Mouse (Mus musculus) left cerebral cortex, adult 2 months (tissue): Measurements from ENCODE around the gene Pcyt2. TPM values are rescaled to one million over a fixed set of nuclear protein-coding genes. Genes with fewer than 3 reads are reported as not detected.
A peak's percentile ranks its signal among the peaks of the same experiment; 100 is the strongest.

Experiments
- DNase-seq, 2 experiments: peaks; one replicate each; pipeline ENCODE4 v3.0.0; 2021 to 2022; ENCODE audit warnings: low spot score in 2 of 2, mixed read lengths in 1 of 2; ENCODE audit errors: extremely low spot score in 1 of 2
- H3K27ac ChIP-seq: fragments of 200-600 bp; 2 replicates; pipeline ENCODE4 v1.8.1; 2022
- H3K4me3 ChIP-seq: fragments of 200-600 bp; 2 replicates; pipeline ENCODE4 v1.8.1; 2022
- CTCF ChIP-seq: fragments of 200-600 bp; IDR thresholded peaks from 2 replicates; pipeline ENCODE4 v1.8.1; 2022; ENCODE audit warnings: antibody characterized with exemption, mild to moderate bottlenecking, moderate library complexity
- intact Hi-C: fragments of 180-260 bp; cut with DNase I; formaldehyde crosslinking; loops from one replicate; pipeline ENCODE4 v1.15.1; 2025
- total RNA-seq, 2 experiments: library from RNA; stranded (reverse); gene quantifications; 2 replicates each; pipeline ENCODE4 v1.2.3; 2021

Pcyt2 gene
- total RNA-seq, 2 experiments from 2014 or later: 133 to 140 TPM

DNA sequence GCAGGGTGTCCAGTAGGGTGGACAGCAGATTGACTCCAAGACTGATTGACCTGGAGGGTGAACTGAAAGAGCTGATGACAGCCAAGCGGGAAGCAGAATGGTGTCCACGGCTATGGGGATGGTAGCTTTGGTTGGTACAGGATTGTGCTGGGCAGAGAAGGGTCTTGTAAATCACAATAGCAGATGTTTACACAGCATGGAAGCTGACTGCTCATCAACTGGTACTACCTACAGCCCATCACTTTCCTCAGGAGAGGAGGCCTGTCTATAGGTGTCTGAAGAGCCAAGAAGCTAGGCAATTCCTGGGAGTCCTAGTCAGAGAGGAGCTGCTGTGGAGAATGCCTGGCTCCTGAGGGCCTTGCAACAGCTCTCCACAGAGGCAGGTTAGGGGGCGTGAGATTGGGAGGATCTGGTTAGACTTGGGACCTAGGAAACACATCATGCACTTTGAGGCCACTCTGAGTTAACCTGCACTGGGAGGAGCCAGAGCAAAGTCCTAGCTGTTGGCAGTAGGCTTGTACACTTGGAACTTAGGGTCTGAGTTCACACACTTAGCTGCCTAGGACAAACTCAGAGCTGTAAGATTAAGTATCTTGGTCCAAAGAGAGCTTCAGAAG, 41.3 kb downstream of the Pcyt2 start:
- intact Hi-C loops: loop anchor here (2.0 kb wide), 1 partner anchor 92 kb away; the partner anchor contains the start of gene Mrpl12
- no peak overlapping the region for H3K4me3 ChIP-seq
- TF ChIP-seq CTCF: no peak
- no peak for DNase-seq
- no peak overlapping the region for H3K27ac ChIP-seq

DNA sequence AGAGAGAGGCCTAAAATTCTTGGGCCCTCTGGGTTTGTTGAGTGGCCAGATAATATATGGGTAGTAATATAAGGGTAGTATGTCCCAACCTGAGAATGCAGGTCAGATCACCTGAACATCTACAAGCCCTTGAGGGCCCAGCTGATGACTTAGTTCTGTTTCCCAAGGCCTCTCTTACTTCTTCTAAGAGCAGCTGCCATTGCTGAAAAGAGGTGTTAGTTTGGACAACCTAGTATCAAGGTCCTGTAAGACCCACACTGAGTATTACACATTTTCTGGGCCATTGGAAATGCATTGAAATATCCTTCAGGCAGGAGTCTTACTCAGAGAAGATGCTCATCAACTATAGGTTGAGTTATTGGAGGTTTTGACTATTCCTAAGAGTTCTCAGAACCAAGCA, 41.8 kb downstream of the Pcyt2 start:
- no peak for TF ChIP-seq CTCF
- no peak for DNase-seq
- intact Hi-C loops: loop anchor here (2.0 kb wide), 1 partner anchor 91 kb away; the partner anchor contains the start of gene Mrpl12
- H3K27ac ChIP-seq: no peak overlapping the region
- H3K4me3 ChIP-seq: no peak overlapping the region

DNA sequence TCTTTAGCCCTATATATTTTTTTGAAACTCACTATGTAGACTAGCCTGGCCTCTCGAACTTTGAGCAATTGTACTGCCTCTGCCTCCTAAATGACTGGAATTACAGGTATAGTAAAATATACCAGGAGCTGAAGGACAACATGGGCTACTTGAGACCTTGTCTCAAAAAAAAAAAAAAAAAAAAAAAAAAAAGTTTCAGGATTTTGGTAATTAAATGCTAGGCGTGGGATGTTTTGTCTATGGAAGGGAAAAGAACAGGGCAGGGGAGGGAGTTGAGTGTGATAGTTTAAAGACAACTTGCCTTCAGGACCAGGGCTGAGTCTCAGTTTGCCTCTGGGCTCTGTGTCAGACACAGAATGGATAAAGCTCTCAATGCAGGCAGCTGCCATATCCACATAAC, 42.7 kb downstream of the Pcyt2 start:
- TF ChIP-seq CTCF: no peak
- H3K27ac ChIP-seq: no peak overlapping the region
- intact Hi-C loops: no loop called here
- DNase-seq: no peak
- no peak overlapping the region for H3K4me3 ChIP-seq

GRCm38 (mm10) chr11:120574278-120574600, 43.5 kb downstream of the Pcyt2 start:
- Histone ChIP-seq H3K27ac (no peak overlapping the region), H3K4me3 (peak overlapping the region; percentile 84; the same call in 1 of the 2 replicates)
- no peak for TF ChIP-seq CTCF
- no peak for DNase-seq
- intact Hi-C loops: no loop called here

DNA sequence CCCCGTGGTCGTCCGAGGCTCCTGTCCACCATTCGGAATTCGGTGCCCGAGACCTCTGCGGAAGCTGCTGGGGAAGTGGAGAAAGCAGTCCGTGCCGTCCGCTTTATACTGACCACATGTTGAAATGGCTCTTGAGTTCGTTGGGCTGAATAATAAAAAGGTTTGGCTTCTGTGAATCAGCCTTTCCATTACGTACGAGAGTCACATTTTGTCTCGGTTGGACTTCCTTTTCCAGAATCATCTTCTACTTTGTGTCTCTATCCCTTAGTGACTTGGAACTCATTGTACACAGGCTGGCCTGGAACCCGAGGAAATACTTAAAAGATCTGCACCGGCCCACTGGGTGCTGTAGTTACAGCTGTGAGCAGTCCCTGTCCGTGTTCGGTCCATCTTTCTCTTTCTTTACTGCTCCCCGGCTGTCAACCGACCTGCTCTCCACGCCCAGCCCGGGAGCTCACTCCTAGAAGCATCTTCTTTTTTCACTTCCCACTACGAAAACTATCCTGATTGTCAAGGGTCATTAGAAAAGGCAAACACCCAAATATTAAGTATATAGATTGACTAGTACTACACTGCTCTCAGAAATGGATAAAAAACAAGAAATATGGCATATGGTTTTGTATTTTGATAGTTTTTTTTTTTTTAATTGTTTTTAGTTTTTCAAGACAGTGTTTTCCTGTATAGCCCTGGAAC, 44.0 kb downstream of the Pcyt2 start:
- DNase-seq: no peak

GRCm38 (mm10) chr11:120572752-120573584, 44.8 kb downstream of the Pcyt2 start, which contains the start of gene P4hb:
P4hb (minus strand) TSS chr11:120573253.
- TF ChIP-seq CTCF: no peak; the same call in 1 of the 2 replicates
- peak within 1 kb of the TSS; percentile 91 for H3K27ac ChIP-seq

More for the DNA sequence above, 44.0 kb downstream of the Pcyt2 start:
- TF ChIP-seq CTCF: no peak
- H3K27ac ChIP-seq: peak overlapping the region; percentile 91
- intact Hi-C loops: loop anchor here (1.0 to 2.0 kb wide), 2 partner anchors 55 to 106 kb away; partner anchors contain the start of gene Arl16
- peak overlapping the region; percentile 84 for H3K4me3 ChIP-seq

GRCm38 (mm10) chr11:120572417-120572751, 45.4 kb downstream of the Pcyt2 start:
- H3K4me3 ChIP-seq: peak overlapping the region; percentile 84
- intact Hi-C loops: loop anchor here (2.0 kb wide), 1 partner anchor 54 kb away; no protein-coding TSS in a partner anchor
- H3K27ac ChIP-seq: peak overlapping the region; percentile 89
- no peak for DNase-seq
- no peak for TF ChIP-seq CTCF

More at GRCm38 (mm10) chr11:120572752-120573584, 44.8 kb downstream of the Pcyt2 start, which contains the start of gene P4hb:
- H3K4me3 ChIP-seq: peak within 1 kb of the TSS; percentile 84
- intact Hi-C loops: loop anchor here (1.0 to 2.0 kb wide), 2 partner anchors 54 to 106 kb away; partner anchors contain the start of gene Arl16
- DNase-seq: peak; percentile 99 to 100

GRCm38 (mm10) chr11:120571754-120572416, 45.9 kb downstream of the Pcyt2 start:
- intact Hi-C loops: loop anchor here (2.0 kb wide), 1 partner anchor 53 kb away; no protein-coding TSS in a partner anchor
- no peak for DNase-seq
- H3K27ac ChIP-seq: peak overlapping the region; percentile 89
- TF ChIP-seq CTCF: no peak
- peak overlapping the region; percentile 84 for H3K4me3 ChIP-seq

GRCm38 (mm10) chr11:120571122-120571521, 46.6 kb downstream of the Pcyt2 start:
- intact Hi-C loops: no loop called here
- DNase-seq: no peak
- TF ChIP-seq CTCF: no peak
- Histone ChIP-seq H3K27ac (no peak overlapping the region), H3K4me3 (no peak overlapping the region)

DNA sequence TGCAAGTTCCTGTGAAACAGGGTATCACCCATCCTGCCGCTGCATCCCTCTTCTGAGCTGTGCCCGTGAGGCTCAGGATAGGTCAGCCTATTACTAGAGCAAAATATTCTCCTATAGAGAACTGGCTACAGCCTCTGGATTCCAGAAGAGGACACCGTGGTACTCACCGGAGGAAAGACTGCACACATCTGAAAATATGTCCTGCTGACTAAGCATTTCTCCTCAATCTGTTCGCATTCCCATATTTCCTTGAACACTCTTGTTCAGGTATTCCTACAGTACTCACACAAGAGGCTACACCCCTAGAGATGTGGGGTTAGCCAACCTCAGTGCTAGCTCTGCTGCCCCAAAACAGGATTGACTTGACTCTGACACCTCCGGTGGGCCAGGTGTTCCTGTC, 49.4 kb downstream of the Pcyt2 start:
- intact Hi-C loops: no loop called here
- TF ChIP-seq CTCF: no peak
- H3K4me3 ChIP-seq: no peak overlapping the region
- H3K27ac ChIP-seq: no peak overlapping the region
- no peak for DNase-seq

DNA sequence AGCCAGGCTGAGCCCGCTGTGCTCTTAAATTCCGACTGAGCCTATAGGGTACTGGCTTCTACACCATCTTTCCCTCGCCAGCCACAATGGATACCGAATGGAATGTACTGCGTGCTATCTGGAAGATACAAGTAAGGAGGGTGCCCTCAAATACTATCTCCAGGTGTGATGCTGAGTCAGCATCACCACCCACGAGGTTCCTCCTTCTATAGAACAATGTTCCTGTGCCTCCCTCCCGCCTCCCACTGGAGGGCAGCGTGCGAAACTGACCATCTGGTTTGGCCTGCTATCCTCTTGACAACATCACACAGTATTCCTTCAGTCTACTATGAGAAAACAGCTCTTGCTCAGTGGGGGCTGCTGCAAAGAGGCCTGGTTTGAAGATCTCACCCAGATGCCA, 52.6 kb downstream of the Pcyt2 start:
- intact Hi-C loops: no loop called here
- no peak overlapping the region for H3K4me3 ChIP-seq
- no peak for DNase-seq
- H3K27ac ChIP-seq: no peak overlapping the region
- no peak for TF ChIP-seq CTCF
